Comparison of ENCODE assay signal across 28 mouse cellular contexts in the genomic region with DNA sequence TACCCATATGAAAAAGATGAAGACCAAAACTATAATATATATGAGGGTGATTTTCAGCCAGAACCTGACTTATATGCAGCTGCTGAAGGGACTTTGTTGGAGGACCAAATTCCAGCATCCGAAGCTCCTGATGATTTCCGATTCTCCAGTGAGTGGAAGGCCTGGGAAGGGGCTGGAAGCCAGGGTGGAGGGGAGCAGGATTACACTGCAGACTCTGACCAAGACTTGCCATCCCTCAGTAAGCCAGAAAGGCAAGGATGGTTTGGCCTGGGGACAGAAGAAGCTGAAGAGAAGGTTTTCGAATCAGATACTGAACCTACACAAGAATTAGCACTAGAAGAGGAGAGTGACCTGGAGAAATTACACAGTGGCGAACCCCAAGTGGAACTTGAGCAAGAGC.
"Had no signal": no experiment of that assay in that cellular context is flagged by ENCODE, and none has a peak within 500 bp of the region (broad histone marks: within the 10 kb centered on the region; RNA-seq: fewer than 3 reads in every experiment).

No protein-coding gene starts in this region.

- H3K27me3 ChIP-seq: limb, embryonic 12.5 days; limb, embryonic 13.5 days; limb, embryonic 15.5 days; liver, embryonic 12.5 days; liver, embryonic 13.5 days; liver, embryonic 15.5 days; lung, embryonic 15.5 days; midbrain, embryonic 12.5 days; midbrain, embryonic 13.5 days; midbrain, embryonic 15.5 days; neural tube, embryonic 12.5 days had no signal

- H3K9me3 ChIP-seq: limb, embryonic 10.5 days; limb, embryonic 12.5 days; limb, embryonic 13.5 days; limb, embryonic 15.5 days; liver, embryonic 12.5 days; liver, embryonic 13.5 days; liver, embryonic 15.5 days; lung, embryonic 15.5 days; megakaryocyte, embryonic 14.5 days; midbrain, embryonic 10.5 days; midbrain, embryonic 12.5 days; midbrain, embryonic 13.5 days; midbrain, embryonic 15.5 days; neural tube, embryonic 12.5 days had no signal

- DNase-seq: left cerebral cortex, postnatal 4 days; liver; liver, embryonic 13.5 days; liver, postnatal 0 days; lung, adult 18-20 months; lung, adult 2 months; lung, embryonic 14.5 days; lung, postnatal 10 days; lung, postnatal 14 days; lung, postnatal 36 days; lung, postnatal 4 days; midbrain, embryonic 14.5 days had no signal

- H3K36me3 ChIP-seq: limb, embryonic 10.5 days; limb, embryonic 12.5 days; limb, embryonic 13.5 days; limb, embryonic 15.5 days; liver, embryonic 12.5 days; liver, embryonic 13.5 days; lung, embryonic 15.5 days; midbrain, embryonic 10.5 days; midbrain, embryonic 12.5 days; midbrain, embryonic 13.5 days; midbrain, embryonic 15.5 days; neural tube, embryonic 12.5 days had no signal

- H3K4me3 ChIP-seq: limb, embryonic 10.5 days; limb, embryonic 12.5 days; limb, embryonic 13.5 days; limb, embryonic 15.5 days; liver, embryonic 12.5 days; liver, embryonic 13.5 days; liver, embryonic 15.5 days; lung, embryonic 15.5 days; megakaryocyte, embryonic 14.5 days; midbrain, embryonic 10.5 days; midbrain, embryonic 12.5 days; midbrain, embryonic 13.5 days; midbrain, embryonic 15.5 days; myocyte; neural tube, embryonic 12.5 days had no signal

- H3K27ac ChIP-seq: limb, embryonic 10.5 days; limb, embryonic 12.5 days; limb, embryonic 13.5 days; limb, embryonic 15.5 days; liver, embryonic 12.5 days; liver, embryonic 13.5 days; liver, embryonic 14.5 days; liver, embryonic 15.5 days; lung, embryonic 15.5 days; macrophage; midbrain, embryonic 10.5 days; midbrain, embryonic 12.5 days; midbrain, embryonic 13.5 days; midbrain, embryonic 15.5 days; neural tube, embryonic 12.5 days had no signal

- H3K4me1 ChIP-seq: limb, embryonic 10.5 days; limb, embryonic 12.5 days; limb, embryonic 13.5 days; limb, embryonic 15.5 days; liver, embryonic 12.5 days; liver, embryonic 15.5 days; lung, embryonic 15.5 days; megakaryocyte, embryonic 14.5 days; midbrain, embryonic 10.5 days; midbrain, embryonic 12.5 days; midbrain, embryonic 13.5 days; midbrain, embryonic 15.5 days; neural tube, embryonic 12.5 days had no signal
